Mouse (Mus musculus) liver, postnatal 0 days (tissue): Measurements from ENCODE around the gene En2.

ENCODE experiments used
- CTCF ChIP-seq: sonication (generic); IDR thresholded peaks from 2 replicates; pipeline ENCODE4 v1.5.1; 2016; ENCODE audit warnings: antibody characterized with exemption, low read depth
- EP300 ChIP-seq: IDR thresholded peaks from 2 replicates; pipeline ENCODE4 v1.6.1; 2016; ENCODE audit warnings: antibody characterized with exemption, low read depth, mild to moderate bottlenecking

- peak; percentile 70 for TF ChIP-seq CTCF
- no peak for TF ChIP-seq EP300
These were observed 42.7 kb upstream of the En2 start for GRCm38 (mm10) chr5:28122491-28123454.
